Mouse (Mus musculus) kidney, adult 2 months (tissue): ENCODE measurements around the gene Kank1. TPM values are rescaled to one million over a fixed set of nuclear protein-coding genes. Genes with fewer than 3 reads are reported as not detected.

ENCODE experiments used
- DNase-seq: peaks from one replicate; pipeline ENCODE4 v3.0.0; 2021
- H3K27ac ChIP-seq: fragments of 200-500 bp; 2 replicates; pipeline ENCODE4 v1.5.1; 2012; ENCODE audit warnings: low read depth, low read length, control low read depth, inconsistent platforms; ENCODE audit not compliant: insufficient read depth
- H3K27me3 ChIP-seq: fragments of 200-500 bp; replicated peaks from 2 replicates; pipeline ENCODE4 v1.6.1; 2012; ENCODE audit warnings: mild to moderate bottlenecking, moderate library complexity, low read length, inconsistent platforms; ENCODE audit not compliant: control insufficient read depth, insufficient read depth
- H3K36me3 ChIP-seq: fragments of 200-500 bp; 2 replicates; pipeline ENCODE4 v1.6.1; 2012; ENCODE audit warnings: mild to moderate bottlenecking, moderate library complexity, low read length, inconsistent platforms; ENCODE audit not compliant: control insufficient read depth, insufficient read depth
- H3K4me1 ChIP-seq: fragments of 200-500 bp; 2 replicates; pipeline ENCODE4 v1.6.1; 2011; ENCODE audit warnings: low read length; ENCODE audit not compliant: control insufficient read depth, insufficient read depth
- H3K4me3 ChIP-seq: fragments of 200-500 bp; 2 replicates; pipeline ENCODE4 v1.5.1; 2011; ENCODE audit warnings: mild to moderate bottlenecking, low read depth, low read length, control low read depth; ENCODE audit not compliant: insufficient read depth
- CTCF ChIP-seq: fragments of 200-500 bp; conservative IDR thresholded peaks from 2 replicates; pipeline ENCODE4 v1.5.1; 2011; ENCODE audit warnings: low read depth, mild to moderate bottlenecking, control low read depth, low read length, moderate library complexity, mixed read lengths; ENCODE audit not compliant: insufficient read depth, insufficient read length
- POLR2A ChIP-seq: fragments of 200-500 bp; IDR thresholded peaks from one replicate; pipeline ENCODE4 v1.6.1; 2011; ENCODE audit warnings: low read depth, low read length, control low read depth
- WGBS: fragments of 180-500 bp; shearing (Covaris S2); methylation state at CpG from one replicate; pipeline ENCODE4 v1.1.7; 2018; 5-methylcytosine and 5-hydroxymethylcytosine counted together
- polyA plus RNA-seq: library from polyadenylated mRNA; depleted of rRNA; stranded (reverse); fragments of >200 nt; gene quantifications from 2 replicates; pipeline ENCODE4 v1.2.3, GENCODE M21; 2012

The Kank1 gene
- polyA plus RNA-seq, 1 experiment, result 56.0 TPM

- no peak for DNase-seq
- TF ChIP-seq POLR2A (no peak), CTCF (no peak)
- no peaks in the 10 kb centered on the region for H3K27me3 ChIP-seq
- H3K4me3 ChIP-seq, result no peak overlapping the region
- no peaks in the 10 kb centered on the region for H3K4me1 ChIP-seq
- no peaks in the 10 kb centered on the region for H3K36me3 ChIP-seq
- no peak overlapping the region for H3K27ac ChIP-seq
- WGBS, result 84% methylated on average over 7 of the region's 7 CpGs
These were observed 125.2 kb downstream of the Kank1 start for GRCm38 (mm10) chr19:25361956-25362355.

DNA sequence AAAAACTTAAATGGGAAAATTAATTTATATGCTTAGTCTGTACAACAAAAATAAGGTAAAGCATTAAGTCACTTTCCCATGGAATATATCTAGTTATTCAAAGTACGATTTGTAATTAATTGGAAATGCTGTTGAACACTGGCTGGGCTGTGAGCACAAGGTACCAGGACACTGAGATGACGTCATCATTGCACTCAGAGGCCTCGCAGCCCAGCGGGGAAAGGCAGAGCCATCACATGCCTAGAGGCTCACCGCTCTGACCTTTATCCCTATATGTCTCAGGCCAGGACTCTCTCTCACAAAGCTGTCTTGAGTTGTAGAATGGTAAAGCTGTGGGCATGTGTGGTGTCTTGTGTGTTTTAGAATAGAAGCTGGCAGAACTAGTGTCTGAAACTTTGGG, 128.9 kb downstream of the Kank1 start:
- no peaks in the 10 kb centered on the region for H3K36me3 ChIP-seq
- H3K27me3 ChIP-seq, result no peaks in the 10 kb centered on the region
- no peaks in the 10 kb centered on the region for H3K4me1 ChIP-seq
- WGBS, result 71% methylated on average over 5 of the region's 5 CpGs
- no peak for DNase-seq
- no peak overlapping the region for H3K27ac ChIP-seq
- TF ChIP-seq CTCF (no peak), POLR2A (no peak)
- H3K4me3 ChIP-seq, result no peak overlapping the region

- Histone ChIP-seq H3K36me3 (no peaks in the 10 kb centered on the region), H3K4me3 (no peak overlapping the region), H3K4me1 (no peaks in the 10 kb centered on the region), H3K27me3 (no peaks in the 10 kb centered on the region), H3K27ac (no peak overlapping the region)
- TF ChIP-seq CTCF (no peak), POLR2A (no peak)
- 38% methylated on average over 12 of the region's 12 CpGs for WGBS
- DNase-seq, result no peak
These were observed 129.8 kb downstream of the Kank1 start for GRCm38 (mm10) chr19:25366620-25367019.

GRCm38 (mm10) chr19:25370428-25370827, 133.7 kb downstream of the Kank1 start:
- no peak overlapping the region for H3K27ac ChIP-seq
- TF ChIP-seq CTCF, result no peak
- no peak for TF ChIP-seq POLR2A
- DNase-seq, result no peak
- no peaks in the 10 kb centered on the region for H3K27me3 ChIP-seq
- peaks cover 9% of the 10 kb centered on the region for H3K4me1 ChIP-seq
- no peak overlapping the region for H3K4me3 ChIP-seq
- no peaks in the 10 kb centered on the region for H3K36me3 ChIP-seq
- 88% methylated on average over 9 of the region's 9 CpGs for WGBS

DNA sequence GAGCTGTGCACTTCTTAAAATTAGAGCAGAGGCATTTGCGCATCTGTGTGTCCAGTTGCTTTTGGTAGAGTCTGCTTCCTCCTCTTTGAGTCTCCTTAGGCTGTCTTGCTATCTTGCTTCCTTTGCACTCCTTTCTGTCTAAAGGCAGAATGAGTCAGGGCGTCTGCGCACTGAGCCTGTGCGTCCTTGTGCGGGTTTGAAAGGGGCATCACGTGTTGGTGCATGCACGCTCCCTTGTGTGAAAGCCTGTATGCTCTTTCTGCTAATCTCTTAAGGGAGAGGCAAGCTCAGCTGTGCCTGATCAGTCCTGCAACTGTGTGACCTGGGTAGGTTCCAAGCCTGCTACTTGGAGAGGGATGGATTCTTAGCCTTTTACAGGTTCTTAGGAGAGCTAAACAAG, 136.0 kb downstream of the Kank1 start:
- Histone ChIP-seq H3K27me3 (no peaks in the 10 kb centered on the region), H3K36me3 (no peaks in the 10 kb centered on the region), H3K4me3 (no peak overlapping the region), H3K4me1 (peaks cover 11% of the 10 kb centered on the region), H3K27ac (no peak overlapping the region)
- 86% methylated on average over 7 of the region's 7 CpGs for WGBS
- TF ChIP-seq POLR2A (no peak), CTCF (no peak)
- DNase-seq, result no peak

- peak; percentile 41 for TF ChIP-seq CTCF
- no peak for TF ChIP-seq POLR2A
- H3K4me1 ChIP-seq, result peaks cover 11% of the 10 kb centered on the region
- DNase-seq, result no peak
- WGBS, result 63% methylated on average over 3 of the region's 3 CpGs
- no peaks in the 10 kb centered on the region for H3K36me3 ChIP-seq
- no peak overlapping the region for H3K4me3 ChIP-seq
- H3K27ac ChIP-seq, result no peak overlapping the region
- H3K27me3 ChIP-seq, result no peaks in the 10 kb centered on the region
These were observed 136.8 kb downstream of the Kank1 start for GRCm38 (mm10) chr19:25373594-25373993.

DNA sequence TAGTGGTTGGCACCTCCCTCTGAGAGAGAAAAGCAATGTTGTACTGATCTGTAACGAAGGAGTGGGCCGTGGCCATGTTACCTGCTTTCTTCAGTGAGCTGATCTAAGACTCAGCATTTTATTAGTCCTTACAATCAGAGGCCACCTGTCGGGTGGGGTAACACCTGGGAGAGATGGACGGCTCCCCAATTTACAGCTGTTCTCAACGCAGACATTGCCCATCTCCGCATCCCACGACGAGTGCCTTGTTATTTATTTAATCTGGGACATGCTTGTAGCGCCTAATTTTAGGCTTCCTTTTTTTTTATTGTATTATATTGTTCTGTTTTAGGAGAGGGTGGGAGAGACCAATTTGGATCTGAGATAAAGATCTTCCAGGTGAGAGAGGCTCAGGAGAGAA, 137.4 kb downstream of the Kank1 start:
- WGBS, result 85% methylated on average over 9 of the region's 9 CpGs
- TF ChIP-seq POLR2A (no peak), CTCF (no peak)
- Histone ChIP-seq H3K4me3 (no peak overlapping the region), H3K27me3 (no peaks in the 10 kb centered on the region), H3K4me1 (peaks cover 11% of the 10 kb centered on the region), H3K27ac (no peak overlapping the region), H3K36me3 (no peaks in the 10 kb centered on the region; the same call in 1 of the 2 replicates)
- no peak for DNase-seq

GRCm38 (mm10) chr19:25374926-25375325, 138.2 kb downstream of the Kank1 start:
- TF ChIP-seq POLR2A (no peak), CTCF (no peak; the same call in 1 of the 2 replicates)
- Histone ChIP-seq H3K4me3 (no peak overlapping the region), H3K36me3 (no peaks in the 10 kb centered on the region; the same call in 1 of the 2 replicates), H3K27me3 (no peaks in the 10 kb centered on the region), H3K27ac (peak overlapping the region; percentile 18; the same call in 1 of the 2 replicates), H3K4me1 (peaks cover 11% of the 10 kb centered on the region)
- peak; percentile 91 for DNase-seq
- 27% methylated on average over 12 of the region's 12 CpGs for WGBS
